Mouse (Mus musculus) liver, postnatal 0 days (tissue): ENCODE results near the gene Pik3cd.

Experiments
- CTCF ChIP-seq: sonication (generic); IDR thresholded peaks from 2 replicates; pipeline ENCODE4 v1.5.1; 2016; ENCODE audit warnings: antibody characterized with exemption, low read depth
- EP300 ChIP-seq: IDR thresholded peaks from 2 replicates; pipeline ENCODE4 v1.6.1; 2016; ENCODE audit warnings: antibody characterized with exemption, low read depth, mild to moderate bottlenecking

DNA sequence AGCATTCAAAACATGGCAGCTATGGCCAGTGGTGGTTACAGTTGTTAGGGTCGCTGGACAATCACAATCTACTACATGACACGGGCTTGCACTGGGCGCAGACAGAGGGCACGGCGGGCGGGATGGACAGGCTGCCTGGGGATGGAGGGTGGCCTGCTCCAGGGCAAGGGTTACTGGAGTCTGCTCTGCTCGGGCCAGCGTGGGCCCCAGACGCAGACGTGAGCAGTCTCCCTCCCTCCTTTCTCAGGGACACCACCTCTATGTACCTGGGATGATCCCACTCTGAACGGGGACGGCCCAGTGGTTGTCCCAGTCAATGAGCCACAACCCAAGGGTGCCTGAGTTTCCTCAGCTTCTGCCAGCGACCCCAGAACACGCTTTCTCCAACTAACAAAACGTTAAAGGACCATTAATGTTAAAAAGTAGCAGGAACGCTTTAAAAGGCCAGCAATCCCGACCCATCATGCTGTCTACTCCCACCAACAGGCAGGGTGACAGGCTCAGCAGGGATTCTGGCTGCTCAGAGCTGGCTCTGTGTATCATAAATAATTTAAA, 22.6 kb upstream of the Pik3cd start:
- TF ChIP-seq CTCF (no peak), EP300 (no peak)
